Mouse (Mus musculus): Measurements from ENCODE around the gene Pbdc1.
"Not testable (repeated sequence)": the region's sequence is repeated elsewhere in the genome, so short reads cannot be mapped to it uniquely, and the experiment has no call there.

Gene Pbdc1

GRCm38 (mm10) chrX:105079615-105080092, at the start of gene Pbdc1:
Pbdc1 (plus strand) TSS chrX:105079756.
- DNase-seq = peak; percentile 86

DNA sequence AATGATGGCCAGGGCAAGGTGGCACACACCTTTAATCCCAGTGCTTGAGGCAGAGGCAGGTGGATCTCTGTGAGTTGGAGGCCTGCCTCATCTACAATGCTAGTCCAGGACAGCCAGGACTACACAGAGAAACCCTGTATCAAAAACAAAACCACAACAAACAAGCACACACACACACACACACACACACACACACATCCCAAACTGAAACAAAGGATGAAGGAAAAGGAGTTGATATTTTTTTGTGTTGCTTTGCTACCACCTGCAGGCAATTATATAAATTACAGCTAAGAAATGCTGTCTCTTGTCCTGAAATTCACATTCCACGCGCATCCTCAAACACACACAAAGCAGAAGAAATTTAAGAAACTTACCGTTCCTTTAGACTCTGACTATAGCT, 41.9 kb upstream of the Pbdc1 start:
- DNase-seq = no peak

GRCm38 (mm10) chrX:105064294-105064693, 15.3 kb upstream of the Pbdc1 start:
- DNase-seq = no peak

- DNase-seq = no peak
Measured at GRCm38 (mm10) chrX:105064801-105065200, 14.8 kb upstream of the Pbdc1 start.

- DNase-seq = peak; percentile 74
Measured at GRCm38 (mm10) chrX:105069671-105070503, 9.7 kb upstream of the Pbdc1 start.

- no peak for DNase-seq
Measured at GRCm38 (mm10) chrX:105079151-105079550, 405 bp upstream of the Pbdc1 start.

DNA sequence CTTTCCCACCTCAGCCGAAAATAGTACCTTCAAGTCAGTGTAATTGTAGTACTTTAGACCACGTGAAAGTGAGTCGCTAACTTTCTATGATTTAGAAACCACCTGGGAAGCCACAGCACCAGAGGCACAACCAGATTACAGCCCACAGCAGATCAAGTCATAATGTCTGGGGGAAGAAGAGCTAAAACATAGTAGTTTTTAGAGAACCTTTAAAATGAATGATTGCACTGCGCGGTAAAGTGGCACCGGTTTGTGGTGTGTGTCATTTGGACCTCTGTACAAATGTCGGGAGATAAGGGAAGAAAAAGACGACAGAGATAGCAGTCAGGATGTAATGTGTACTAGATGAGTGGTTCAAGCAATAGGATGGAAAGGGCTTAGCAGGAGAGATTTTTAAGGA, 540 bp downstream of the Pbdc1 start:
- no peak for DNase-seq

- DNase-seq = not testable (repeated sequence)
Measured at GRCm38 (mm10) chrX:105083013-105083412, 3.5 kb downstream of the Pbdc1 start.

DNA sequence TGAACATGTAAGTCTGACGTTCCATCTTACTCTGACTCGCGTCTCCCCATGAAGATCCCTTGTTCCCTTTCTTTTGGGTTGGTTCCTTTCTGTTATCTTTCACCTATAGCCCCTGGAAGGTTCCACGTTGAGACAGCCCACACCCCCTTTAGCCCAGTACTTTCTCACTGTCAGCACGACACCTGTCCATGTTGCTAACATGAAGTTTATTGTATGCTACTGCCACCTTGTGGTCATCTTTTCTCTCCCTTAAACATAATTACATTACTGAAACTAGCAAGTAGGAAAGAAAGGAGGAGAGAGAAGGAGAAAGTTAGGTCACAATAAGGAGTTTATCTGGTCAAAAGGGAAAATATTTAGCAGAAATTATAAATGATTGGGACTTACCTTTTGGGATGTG, 24.6 kb downstream of the Pbdc1 start:
- DNase-seq = peak; percentile 12

DNA sequence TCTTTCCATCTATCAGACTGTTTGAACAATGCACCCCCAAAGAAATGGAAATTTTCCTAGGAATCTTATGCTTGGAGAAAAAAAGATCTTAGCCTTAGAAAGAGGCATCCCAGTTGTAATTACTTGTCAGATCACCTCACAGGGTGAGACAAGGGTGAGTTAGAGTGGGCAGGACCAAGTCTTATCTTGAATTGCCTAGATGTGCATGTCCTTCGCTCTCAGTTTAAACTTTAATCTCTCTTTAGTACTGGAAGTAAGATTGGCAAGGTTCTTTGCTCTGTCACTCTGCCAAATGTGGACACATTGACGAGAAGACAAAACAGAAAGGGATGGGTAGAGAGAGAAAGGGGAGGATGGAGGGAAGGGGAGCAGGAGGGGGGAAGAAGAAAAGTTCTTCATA, 35.4 kb downstream of the Pbdc1 start:
- no peak for DNase-seq

DNA sequence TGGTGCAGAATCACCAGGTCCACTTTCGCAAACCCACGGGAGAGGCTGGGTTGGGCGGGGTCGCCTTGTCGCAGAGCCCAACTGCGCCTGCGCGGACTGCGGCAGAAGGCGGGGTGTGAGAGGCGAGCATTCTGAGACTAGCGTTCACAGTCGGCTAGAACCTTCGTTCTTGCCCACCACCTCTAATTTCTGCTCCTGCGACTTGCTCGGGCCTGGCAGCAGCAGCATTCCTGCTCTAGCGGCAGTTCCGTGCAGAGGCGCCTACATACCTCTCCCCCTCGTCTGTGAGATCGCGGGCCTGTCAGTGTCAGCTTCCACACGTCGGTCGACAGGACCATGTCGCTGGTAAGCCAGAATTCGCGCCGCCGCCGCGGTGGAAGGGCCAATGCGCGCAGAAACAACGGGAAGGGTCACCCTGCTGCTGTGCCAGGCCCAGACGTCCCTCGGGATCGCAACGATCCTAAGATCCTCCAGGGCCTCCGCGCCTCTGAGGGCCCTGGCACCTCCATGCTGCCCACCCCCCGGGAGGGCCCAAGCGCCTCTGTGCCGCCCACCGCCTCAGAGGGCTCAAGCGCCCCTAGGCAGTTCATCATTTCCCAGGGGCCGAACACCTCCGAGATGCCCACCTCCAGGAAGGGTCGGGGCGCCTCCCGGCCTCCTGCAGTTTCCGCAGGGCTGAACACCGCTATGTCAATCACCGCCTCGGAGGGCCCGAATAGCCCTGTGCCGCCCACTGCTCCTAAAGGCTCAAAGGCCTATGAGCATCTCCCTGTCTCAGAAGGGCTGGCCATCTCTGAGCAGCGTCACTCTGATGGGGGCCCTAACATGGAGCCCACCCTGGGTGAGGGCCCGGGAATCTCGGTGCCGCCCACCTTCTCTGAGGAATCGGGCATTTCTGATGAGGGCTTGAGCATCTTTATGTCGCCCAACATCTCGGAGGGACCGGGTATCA, 41.0 kb downstream of the Pbdc1 start, which contains the start of gene Magee1:
Gene Magee1 (plus strand): TSS at position 104 of the 952 bp plus-strand sequence.
- peak; percentile 72 for DNase-seq

DNA sequence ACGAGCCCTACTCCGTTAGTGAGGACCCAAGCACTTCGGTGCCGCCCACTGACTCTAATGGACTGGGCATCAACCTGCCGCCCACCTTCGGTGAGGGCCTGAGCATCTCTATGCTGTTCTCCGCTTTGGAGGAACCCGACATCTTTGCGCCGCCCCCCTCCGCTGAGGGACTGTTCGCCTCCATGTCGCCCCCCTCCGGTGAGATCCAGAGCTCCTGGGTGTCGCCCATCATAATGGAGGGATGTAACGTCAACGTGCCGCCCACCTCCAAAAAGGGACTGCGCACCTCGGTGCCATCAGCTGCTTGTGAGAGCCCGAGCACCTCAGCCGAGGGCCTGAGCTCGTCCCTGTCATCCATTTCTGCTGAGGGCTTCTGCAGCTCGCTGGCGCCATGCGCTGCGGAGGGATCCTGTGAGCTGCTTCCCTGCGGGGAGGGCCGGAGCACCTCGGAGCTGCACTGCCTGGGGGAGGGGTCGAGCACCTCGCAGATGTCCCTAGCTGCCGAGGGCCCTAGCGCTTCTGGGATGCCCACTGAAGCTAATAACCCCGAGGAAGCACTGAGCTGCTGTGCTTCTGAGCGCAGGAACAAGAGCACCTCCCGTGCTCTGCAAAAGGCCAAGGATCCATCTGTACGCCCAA, 41.8 kb downstream of the Pbdc1 start:
- DNase-seq = peak; percentile 72

- no peak for DNase-seq
Measured at GRCm38 (mm10) chrX:105124903-105125302, 45.3 kb downstream of the Pbdc1 start.

DNA sequence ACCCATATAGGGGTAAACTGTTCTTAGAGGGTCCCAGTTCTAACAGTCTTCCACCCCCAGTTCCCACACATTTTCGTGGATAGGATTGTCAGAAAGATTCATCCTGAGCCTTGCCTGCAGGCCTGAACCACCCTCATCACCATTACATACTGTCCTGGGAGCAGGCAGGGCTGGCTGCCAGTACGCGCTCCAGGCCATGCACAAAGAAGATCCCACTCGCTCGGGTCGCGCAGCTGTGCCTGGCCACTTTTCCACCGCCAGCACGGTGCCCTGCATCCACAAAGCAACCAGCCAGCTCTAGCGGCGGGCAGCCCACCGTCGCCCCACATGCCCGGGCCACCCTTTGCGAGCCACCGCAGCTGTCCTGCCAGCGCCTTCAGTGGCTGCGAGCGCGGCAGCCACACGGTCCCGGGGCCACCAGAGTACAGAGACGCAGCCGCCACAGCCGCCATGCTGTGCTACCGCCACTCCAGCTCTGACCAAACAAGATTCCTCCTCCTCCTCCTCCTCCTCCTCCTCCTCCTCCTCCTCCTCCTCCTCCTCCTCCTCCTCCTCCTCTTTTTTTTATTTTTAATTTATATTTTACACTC, 72.4 kb downstream of the Pbdc1 start:
- DNase-seq = no peak

DNA sequence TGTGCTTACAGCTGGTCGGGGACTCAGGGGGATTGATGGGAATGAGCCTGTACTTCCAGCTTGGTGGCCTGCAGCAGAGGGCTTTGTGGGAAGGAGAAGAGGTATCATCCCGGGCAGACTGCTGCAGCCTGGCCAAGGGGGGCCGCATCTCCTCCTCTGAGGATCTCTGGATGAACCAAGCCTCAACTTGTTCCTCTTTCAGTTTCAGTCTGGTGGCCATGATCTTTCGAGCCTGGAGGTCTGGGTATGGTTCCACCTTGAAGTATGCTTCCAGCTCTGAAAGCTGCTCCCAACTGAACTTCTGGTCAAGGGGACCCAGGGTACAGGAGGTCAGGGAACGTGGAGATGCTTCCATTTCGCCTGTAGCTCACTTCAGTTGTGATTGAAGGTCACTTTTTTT, 85.5 kb downstream of the Pbdc1 start:
- DNase-seq = not testable (repeated sequence)

All from lung, postnatal 14 days (tissue).